Mouse (Mus musculus) lung, embryonic 15.5 days (tissue): ENCODE results near the gene Gtf2f1. TPM values are rescaled to one million over a fixed set of nuclear protein-coding genes. Genes with fewer than 3 reads are reported as not detected.

Source experiments
- ATAC-seq: fragments of 200-750 bp; cut with Nextera tagmentation; 2 replicates; pipeline ENCODE4 v1.8.0; 2017; ENCODE audit warnings: moderate number of reproducible peaks, borderline replicate concordance; ENCODE audit not compliant: low FRiP score, low TSS enrichment; ENCODE audit errors: extremely low read depth
- H3K27ac ChIP-seq: fragments of 300-500 bp; sonication (generic); 2 replicates; pipeline ENCODE4 v1.5.1; 2015; ENCODE audit warnings: moderate library complexity, mild to moderate bottlenecking, inconsistent platforms
- H3K27me3 ChIP-seq: fragments of 300-500 bp; sonication (generic); 2 replicates; pipeline ENCODE4 v1.6.1; 2015; ENCODE audit warnings: inconsistent platforms
- H3K36me3 ChIP-seq: fragments of 300-500 bp; sonication (generic); 2 replicates; pipeline ENCODE4 v1.6.1; 2015; ENCODE audit warnings: inconsistent platforms
- H3K4me1 ChIP-seq: fragments of 300-500 bp; sonication (generic); 2 replicates; pipeline ENCODE4 v1.6.1; 2015; ENCODE audit warnings: inconsistent platforms
- H3K4me2 ChIP-seq: fragments of 300-500 bp; sonication (generic); 2 replicates; pipeline ENCODE4 v1.6.1; 2015; ENCODE audit warnings: inconsistent platforms, mild to moderate bottlenecking, moderate library complexity
- H3K4me3 ChIP-seq: fragments of 300-500 bp; sonication (generic); 2 replicates; pipeline ENCODE4 v1.5.1; 2015; ENCODE audit warnings: mild to moderate bottlenecking, inconsistent platforms
- H3K9ac ChIP-seq: fragments of 300-500 bp; sonication (generic); 2 replicates; pipeline ENCODE4 v1.6.1; 2015; ENCODE audit warnings: inconsistent platforms
- H3K9me3 ChIP-seq: fragments of 300-500 bp; sonication (generic); 2 replicates; pipeline ENCODE4 v1.6.1; 2016; ENCODE audit warnings: inconsistent platforms
- WGBS: fragments of 180-500 bp; shearing (Covaris S2); methylation state at CpG from one replicate; pipeline ENCODE4 v1.1.7; 2015; 5-methylcytosine and 5-hydroxymethylcytosine counted together
- polyA plus RNA-seq: library from polyadenylated mRNA; unstranded; fragments of >200 nt; fragmentation: Nextera tagmentation; extraction: Ambion mirVana; gene quantifications from 2 replicates; pipeline ENCODE4 v1.2.1, GENCODE M21; 2015

The Gtf2f1 gene
- polyA plus RNA-seq, 1 experiment from 2014 or later, result 63.3 TPM

DNA sequence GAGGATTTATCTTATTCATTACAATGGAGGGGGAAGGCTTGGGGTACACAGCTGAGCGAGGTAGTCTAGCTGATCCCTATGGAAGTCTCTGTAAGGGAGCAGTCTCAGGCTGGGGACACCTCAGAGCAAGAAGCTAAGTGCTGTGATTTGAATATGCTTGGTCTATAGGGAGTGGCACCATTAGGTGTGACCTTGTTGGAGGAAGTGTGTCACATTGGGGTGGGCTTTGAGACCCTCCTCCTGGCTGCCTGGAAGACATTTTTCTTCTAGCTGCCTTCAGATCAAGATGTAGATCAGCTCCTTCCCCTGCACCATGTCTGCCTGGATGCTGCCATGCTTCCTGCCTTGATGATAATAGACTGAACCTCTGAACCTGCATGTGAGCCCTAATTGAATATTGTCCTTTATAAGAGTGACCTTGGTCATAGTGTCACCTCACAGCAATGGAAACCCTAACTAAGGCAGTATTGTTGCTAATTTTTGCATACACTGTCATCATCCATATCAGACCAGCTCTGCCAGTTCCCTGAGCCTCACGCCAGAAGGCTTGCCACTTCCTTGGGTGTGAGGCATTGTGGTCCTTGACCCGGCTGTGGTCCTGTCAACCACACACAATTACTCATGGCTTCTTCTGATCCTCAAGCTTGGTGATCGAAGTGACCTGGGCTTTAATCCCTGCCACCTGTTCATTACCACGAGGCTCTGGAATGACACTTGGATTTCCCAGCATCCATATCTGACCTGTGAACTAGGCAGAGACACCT, 48.3 kb downstream of the Gtf2f1 start:
- H3K36me3 ChIP-seq, result no peaks in the 10 kb centered on the region
- no peak overlapping the region for H3K9ac ChIP-seq
- H3K27me3 ChIP-seq, result no peaks in the 10 kb centered on the region
- H3K9me3 ChIP-seq, result no peaks in the 10 kb centered on the region
- no peak overlapping the region for H3K4me3 ChIP-seq
- 63% methylated on average over 5 of the region's 5 CpGs for WGBS
- ATAC-seq, result no peak
- no peak overlapping the region for H3K4me2 ChIP-seq
- H3K4me1 ChIP-seq, result no peaks in the 10 kb centered on the region
- H3K27ac ChIP-seq, result no peak overlapping the region

DNA sequence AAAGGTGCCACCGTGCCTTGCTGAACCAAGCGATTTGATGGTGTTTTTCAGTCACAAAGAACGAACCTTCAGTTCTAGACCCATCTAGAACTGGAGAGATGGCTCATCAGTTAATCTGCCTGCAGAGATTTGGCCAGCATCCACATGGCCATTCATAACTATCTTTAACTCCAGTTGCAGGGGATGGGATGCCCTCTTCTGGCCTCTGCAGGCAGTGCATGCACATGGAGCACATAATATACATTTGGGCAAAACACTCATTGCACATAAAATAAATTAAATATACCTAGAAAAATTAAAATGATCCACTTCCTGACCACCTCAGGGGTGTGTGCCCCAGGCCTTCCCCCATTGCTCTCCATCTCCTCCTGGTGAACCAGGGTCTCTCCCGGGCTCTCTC, 49.2 kb downstream of the Gtf2f1 start:
- 88% methylated on average over 4 of the region's 4 CpGs for WGBS
- no peak for ATAC-seq

DNA sequence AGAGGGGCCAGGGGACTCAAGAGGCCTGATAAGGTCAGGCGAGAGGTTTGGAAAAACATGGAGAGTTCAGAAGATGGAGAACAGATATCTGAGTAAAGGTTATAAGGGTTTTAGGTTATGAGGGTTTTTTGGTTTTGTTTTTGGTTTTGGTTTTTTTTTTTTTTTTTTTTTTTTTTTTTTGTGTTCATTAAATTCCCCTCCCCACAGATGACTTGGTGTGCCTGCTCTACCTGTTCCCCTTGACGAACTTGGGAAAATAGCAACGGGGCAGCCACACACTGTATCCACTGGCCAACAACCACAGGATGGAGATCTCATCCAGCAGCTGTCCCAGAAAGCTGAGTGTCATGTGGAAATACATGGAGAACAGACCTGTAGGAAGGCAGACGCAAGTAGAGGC, 52.4 kb downstream of the Gtf2f1 start:
- no peak for ATAC-seq
- Histone ChIP-seq H3K27me3 (no peaks in the 10 kb centered on the region), H3K36me3 (no peaks in the 10 kb centered on the region), H3K9ac (no peak overlapping the region), H3K27ac (no peak overlapping the region), H3K4me2 (no peak overlapping the region), H3K4me3 (no peak overlapping the region), H3K4me1 (no peaks in the 10 kb centered on the region), H3K9me3 (no peaks in the 10 kb centered on the region)
- WGBS, result 62% methylated on average over 4 of the region's 4 CpGs

More for the DNA sequence above, 49.2 kb downstream of the Gtf2f1 start:
- Histone ChIP-seq H3K4me1 (no peaks in the 10 kb centered on the region), H3K27me3 (no peaks in the 10 kb centered on the region), H3K4me2 (no peak overlapping the region), H3K9ac (no peak overlapping the region), H3K4me3 (no peak overlapping the region), H3K9me3 (no peaks in the 10 kb centered on the region), H3K27ac (no peak overlapping the region), H3K36me3 (no peaks in the 10 kb centered on the region)

GRCm38 (mm10) chr17:56957763-56958429, 53.2 kb downstream of the Gtf2f1 start:
- no peaks in the 10 kb centered on the region for H3K9me3 ChIP-seq
- H3K9ac ChIP-seq, result no peak overlapping the region
- H3K4me3 ChIP-seq, result no peak overlapping the region
- H3K4me1 ChIP-seq, result no peaks in the 10 kb centered on the region
- no peak overlapping the region for H3K4me2 ChIP-seq
- no peaks in the 10 kb centered on the region for H3K27me3 ChIP-seq
- H3K36me3 ChIP-seq, result no peaks in the 10 kb centered on the region
- H3K27ac ChIP-seq, result no peak overlapping the region
- peak; percentile 63; the same call in 1 of the 2 replicates for ATAC-seq
- 20% methylated on average over 11 of the region's 11 CpGs for WGBS

DNA sequence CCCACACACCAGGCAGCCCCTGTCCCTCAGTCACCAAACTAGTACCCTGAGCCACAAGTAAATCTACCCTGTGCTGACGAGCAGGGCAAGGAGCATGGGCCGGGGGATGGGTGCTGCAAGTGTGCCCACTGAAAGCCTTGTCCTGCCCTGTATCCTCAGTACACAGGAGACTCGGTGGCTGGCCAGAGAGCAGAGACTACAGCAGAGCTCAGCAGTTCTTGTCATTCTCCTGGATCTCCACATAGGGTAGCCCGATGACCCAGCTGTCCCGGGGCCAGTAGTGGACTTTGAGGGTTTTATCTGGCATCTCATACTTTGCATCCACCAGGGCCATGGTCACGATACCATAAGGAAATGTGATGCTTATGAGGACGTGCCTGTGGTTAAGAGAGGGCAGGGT, 56.2 kb downstream of the Gtf2f1 start:
- H3K4me3 ChIP-seq, result no peak overlapping the region
- H3K4me2 ChIP-seq, result no peak overlapping the region
- no peak overlapping the region for H3K27ac ChIP-seq
- no peaks in the 10 kb centered on the region for H3K36me3 ChIP-seq
- no peaks in the 10 kb centered on the region for H3K27me3 ChIP-seq
- WGBS, result 77% methylated on average over 7 of the region's 7 CpGs
- no peaks in the 10 kb centered on the region for H3K9me3 ChIP-seq
- no peak for ATAC-seq
- no peak overlapping the region for H3K9ac ChIP-seq
- H3K4me1 ChIP-seq, result no peaks in the 10 kb centered on the region

Other genes starting within 250 kb of the Gtf2f1 start
- gene Dus3l, start 246.5 kb downstream of the Gtf2f1 start, polyA plus RNA-seq, result 42.6 and 46.5 TPM in 2 replicates
- 1.0 and 1.2 TPM in 2 replicates for gene Prr22, start 241.0 kb downstream of the Gtf2f1 start, polyA plus RNA-seq
- 5.2 and 6.0 TPM in 2 replicates for gene Rfx2, start 180.3 kb downstream of the Gtf2f1 start, polyA plus RNA-seq
- gene Acsbg2, start 136.8 kb downstream of the Gtf2f1 start, polyA plus RNA-seq, result not detected in 2 replicates
- 0.23 and 0.35 TPM in 2 replicates for gene 1700061G19Rik, start 135.8 kb downstream of the Gtf2f1 start, polyA plus RNA-seq
- 50.0 and 53.2 TPM in 2 replicates for gene Mllt1, start 75.9 kb downstream of the Gtf2f1 start, polyA plus RNA-seq
- not detected in 2 replicates for gene Acer1, start 29.2 kb downstream of the Gtf2f1 start, polyA plus RNA-seq
- 135 and 136 TPM in 2 replicates for gene Clpp, start 21.0 kb downstream of the Gtf2f1 start, polyA plus RNA-seq
- gene Alkbh7, start 13.9 kb downstream of the Gtf2f1 start, polyA plus RNA-seq, result 40.0 and 40.5 TPM in 2 replicates
- gene Pspn, start 11.3 kb downstream of the Gtf2f1 start, polyA plus RNA-seq, result 0.78 TPM in 1 of 2 replicates, not detected in the other
- gene Gm17949, start 181 bp upstream of the Gtf2f1 start, polyA plus RNA-seq, result 0.26 and 0.50 TPM in 2 replicates
- gene Khsrp, start 20.2 kb upstream of the Gtf2f1 start, polyA plus RNA-seq, result 42.1 and 44.1 TPM in 2 replicates
- gene Slc25a41, start 30.4 kb upstream of the Gtf2f1 start, polyA plus RNA-seq, result 0.12 TPM in 1 of 2 replicates, not detected in the other
- gene Crb3, start 47.8 kb upstream of the Gtf2f1 start, polyA plus RNA-seq, result 55.3 and 57.0 TPM in 2 replicates
- 8.7 and 9.5 TPM in 2 replicates for gene Slc25a23, start 48.6 kb upstream of the Gtf2f1 start, polyA plus RNA-seq
- gene Dennd1c, start 67.2 kb upstream of the Gtf2f1 start, polyA plus RNA-seq, result 4.8 and 5.6 TPM in 2 replicates
- gene Tubb4a, start 76.5 kb upstream of the Gtf2f1 start, polyA plus RNA-seq, result 16.4 and 17.5 TPM in 2 replicates
- gene Tnfsf9, start 94.0 kb upstream of the Gtf2f1 start, polyA plus RNA-seq, result 8.6 and 10.4 TPM in 2 replicates
- gene Cd70, start 138.5 kb upstream of the Gtf2f1 start, polyA plus RNA-seq, result not detected in 2 replicates
- 0.33 and 0.36 TPM in 2 replicates for gene Tnfsf14, start 182.9 kb upstream of the Gtf2f1 start, polyA plus RNA-seq
- 2.5 and 3.7 TPM in 2 replicates for gene C3, start 216.8 kb upstream of the Gtf2f1 start, polyA plus RNA-seq
- gene Gpr108, start 237.2 kb upstream of the Gtf2f1 start, polyA plus RNA-seq, result 33.1 and 37.3 TPM in 2 replicates
- gene Trip10, start 238.2 kb upstream of the Gtf2f1 start, polyA plus RNA-seq, result 49.0 TPM in 2 replicates